Mouse (Mus musculus): ENCODE results near the gene Rhov.

The Rhov gene

DNA sequence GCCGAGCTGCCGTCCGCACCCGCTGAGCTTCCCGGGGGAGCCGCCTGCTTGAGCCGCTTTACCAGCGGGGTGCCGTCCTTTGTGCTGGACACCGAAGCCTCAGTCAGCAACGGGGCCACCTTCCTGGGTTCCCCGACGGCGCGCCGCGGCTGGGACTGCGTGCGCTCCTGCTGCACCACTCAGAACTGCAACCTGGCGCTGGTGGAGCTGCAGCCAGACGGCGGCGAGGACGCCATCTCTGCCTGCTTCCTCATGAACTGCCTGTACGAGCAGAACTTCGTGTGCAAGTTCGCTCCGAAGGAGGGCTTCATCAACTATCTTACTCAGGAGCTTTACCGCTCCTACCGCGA, 33.2 kb downstream of the Rhov start:
- DNase-seq (ENCODE audit: low spot score), result no peak

DNA sequence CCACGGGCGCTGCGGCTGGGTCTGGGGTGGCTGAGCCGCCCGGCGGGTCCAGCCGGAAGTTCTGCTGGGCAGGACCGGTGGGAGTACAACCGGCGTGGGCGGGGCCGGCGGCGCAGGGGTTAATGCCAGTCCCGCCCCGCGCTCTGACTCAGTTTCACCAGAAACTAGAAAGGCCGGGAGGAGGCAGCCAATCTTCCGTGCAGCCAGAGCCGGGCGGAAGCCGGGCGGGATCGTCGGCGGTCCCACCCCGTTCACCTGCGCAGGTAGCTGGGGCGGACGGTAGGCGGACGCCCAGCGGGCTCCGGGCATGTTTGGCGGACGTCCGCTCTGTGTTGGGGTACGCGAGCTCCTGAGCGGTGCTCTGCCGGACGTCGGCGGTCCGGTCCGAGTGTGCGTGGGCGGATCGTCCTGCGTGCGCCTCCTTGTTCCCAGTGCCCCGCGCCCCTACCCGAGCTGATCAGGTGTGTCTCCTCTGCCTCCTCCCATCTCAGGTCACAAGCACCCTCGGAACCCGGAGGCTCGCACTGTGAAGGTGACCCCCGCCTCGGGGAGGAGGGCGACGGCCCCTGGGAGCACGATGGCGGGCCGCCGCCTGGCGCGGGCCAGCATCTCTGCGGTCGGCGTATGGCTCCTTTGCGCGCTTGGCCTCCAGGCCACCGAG, 33.7 kb downstream of the Rhov start, which contains the start of gene Spint1:
Gene Spint1, plus strand, starts transcription at position 153 of the 661 bp plus-strand sequence.
- no peak for DNase-seq (ENCODE audit: low spot score)

- DNase-seq (ENCODE audit: low spot score), result no peak
Observed at GRCm38 (mm10) chr2:119236682-119237209, 34.3 kb downstream of the Rhov start.

DNA sequence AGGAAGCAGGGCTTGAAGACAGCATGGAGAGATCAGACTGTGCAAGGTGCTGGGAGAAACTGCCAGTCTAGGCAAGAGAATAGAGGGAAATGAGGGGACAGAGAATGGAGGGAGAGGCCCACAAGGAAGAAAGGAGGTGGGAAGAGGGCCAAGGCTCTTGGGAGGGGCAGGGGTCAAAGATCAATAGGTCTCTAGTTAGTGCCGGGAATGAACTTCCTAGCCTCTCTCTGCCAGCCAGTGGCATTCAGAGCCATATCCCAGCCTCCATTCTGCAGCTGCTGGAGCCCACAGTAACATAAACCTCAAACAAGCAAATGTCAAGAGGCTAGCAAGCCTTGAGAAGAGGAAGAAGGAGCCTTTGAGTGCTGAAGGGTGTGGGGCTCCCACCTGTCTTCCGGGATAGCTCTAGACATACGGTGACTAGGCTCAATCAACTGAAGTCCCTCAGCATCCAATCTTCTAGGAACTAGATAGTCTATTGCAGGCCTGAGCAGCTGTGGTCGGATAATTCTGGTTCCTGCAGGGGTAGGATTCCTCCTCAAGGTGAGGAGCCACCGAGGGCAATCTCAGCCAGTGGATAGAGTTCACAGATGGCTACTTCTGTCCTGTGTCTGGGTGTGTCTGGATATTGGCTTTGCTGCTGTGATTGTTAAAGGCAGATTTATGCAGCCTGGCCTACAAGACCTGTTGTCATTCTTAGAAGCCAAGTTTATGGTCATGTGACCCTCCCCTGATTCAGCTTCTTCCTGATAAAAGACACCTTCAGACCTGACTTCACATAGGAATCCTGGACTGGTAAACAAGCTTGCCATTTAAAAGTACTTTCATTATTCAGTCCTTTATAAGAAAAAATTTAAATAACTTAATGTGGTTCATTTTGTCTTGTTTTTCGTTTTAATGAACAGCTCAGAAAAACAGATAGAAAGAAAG, 41.0 kb downstream of the Rhov start, which contains the start of gene Ppp1r14d:
Gene Ppp1r14d, minus strand, starts transcription at position 132 of the 930 bp plus-strand sequence.
- no peak for DNase-seq (ENCODE audit: low spot score)
